Mouse (Mus musculus) lung, embryonic 16.5 days (tissue): ENCODE data around the gene Vars. TPM values are rescaled to one million over a fixed set of nuclear protein-coding genes. Genes with fewer than 3 reads are reported as not detected.

Experiments used
- ATAC-seq: fragments of 200-750 bp; cut with Nextera tagmentation; 2 replicates; pipeline ENCODE4 v1.8.0; 2017; ENCODE audit warnings: low read depth, mild to moderate bottlenecking, moderate library complexity
- H3K27ac ChIP-seq: fragments of 300-500 bp; sonication (generic); 2 replicates; pipeline ENCODE4 v1.5.1; 2014; ENCODE audit warnings: mild to moderate bottlenecking, control low read depth, low read length
- H3K27me3 ChIP-seq: fragments of 300-500 bp; sonication (generic); 2 replicates; pipeline ENCODE4 v1.6.1; 2014; ENCODE audit warnings: low read depth, low read length, mixed read lengths; ENCODE audit not compliant: control insufficient read depth, insufficient read depth
- H3K36me3 ChIP-seq: fragments of 300-500 bp; sonication (generic); 2 replicates; pipeline ENCODE4 v1.6.1; 2014; ENCODE audit warnings: low read length; ENCODE audit not compliant: control insufficient read depth, insufficient read depth
- H3K4me1 ChIP-seq: fragments of 300-500 bp; sonication (generic); replicated peaks from 2 replicates; pipeline ENCODE4 v1.6.1; 2014; ENCODE audit warnings: low read length, mixed read lengths; ENCODE audit not compliant: control insufficient read depth, insufficient read depth
- H3K4me2 ChIP-seq: fragments of 300-500 bp; sonication (generic); 2 replicates; pipeline ENCODE4 v1.6.1; 2014; ENCODE audit warnings: low read depth, low read length, control low read depth
- H3K4me3 ChIP-seq: fragments of 300-500 bp; sonication (generic); 2 replicates; pipeline ENCODE4 v1.5.1; 2014; ENCODE audit warnings: mild to moderate bottlenecking, low read length, control low read depth
- H3K9ac ChIP-seq: fragments of 300-500 bp; sonication (generic); 2 replicates; pipeline ENCODE4 v1.6.1; 2014; ENCODE audit warnings: low read length, control low read depth
- H3K9me3 ChIP-seq: fragments of 300-500 bp; sonication (generic); 2 replicates; pipeline ENCODE4 v1.6.1; 2016; ENCODE audit warnings: low read length; ENCODE audit not compliant: control insufficient read depth
- WGBS: fragments of 180-500 bp; shearing (Covaris S2); extraction: QIAGEN DNeasy Blood & Tissue Kit; methylation state at CpG from one replicate; pipeline ENCODE4 v1.1.7; 2014; 5-methylcytosine and 5-hydroxymethylcytosine counted together
- polyA plus RNA-seq: library from polyadenylated mRNA; unstranded; fragments of >200 nt; fragmentation: Nextera tagmentation; extraction: Ambion mirVana; gene quantifications from 2 replicates; pipeline ENCODE4 v1.2.1, GENCODE M21; 2015

Vars gene
- polyA plus RNA-seq, 1 experiment from 2014 or later: 88.0 TPM

- no peak overlapping the region for H3K4me3 ChIP-seq
- H3K9ac ChIP-seq: no peak overlapping the region
- ATAC-seq: no peak
- no peaks in the 10 kb centered on the region for H3K27me3 ChIP-seq
- H3K36me3 ChIP-seq: peaks cover 11% of the 10 kb centered on the region
- peaks cover under 1% of the 10 kb centered on the region; the same call in 1 of the 2 replicates for H3K4me1 ChIP-seq
- WGBS: 80% methylated on average over 11 of the region's 11 CpGs
- no peak overlapping the region for H3K27ac ChIP-seq
- no peaks in the 10 kb centered on the region for H3K9me3 ChIP-seq
- no peak overlapping the region for H3K4me2 ChIP-seq
Observed at GRCm38 (mm10) chr17:35019894-35020293, 19.1 kb downstream of the Vars start.

- 82% methylated on average over 8 of the region's 8 CpGs for WGBS
- Histone ChIP-seq H3K4me3 (no peak overlapping the region), H3K9me3 (no peaks in the 10 kb centered on the region), H3K4me1 (peaks cover 2% of the 10 kb centered on the region; the same call in 1 of the 2 replicates), H3K27ac (no peak overlapping the region), H3K36me3 (peaks cover 6% of the 10 kb centered on the region; the same call in 1 of the 2 replicates), H3K9ac (no peak overlapping the region), H3K27me3 (no peaks in the 10 kb centered on the region), H3K4me2 (no peak overlapping the region)
- ATAC-seq: no peak
Observed at GRCm38 (mm10) chr17:35020551-35020950, 19.8 kb downstream of the Vars start.

GRCm38 (mm10) chr17:35021163-35021808, 20.5 kb downstream of the Vars start:
- H3K9me3 ChIP-seq: no peaks in the 10 kb centered on the region
- H3K4me1 ChIP-seq: peaks cover 2% of the 10 kb centered on the region; the same call in 1 of the 2 replicates
- no peak overlapping the region for H3K4me3 ChIP-seq
- H3K9ac ChIP-seq: no peak overlapping the region
- H3K36me3 ChIP-seq: peaks cover under 1% of the 10 kb centered on the region; the same call in 1 of the 2 replicates
- H3K27ac ChIP-seq: peak overlapping the region; percentile 78
- WGBS: 11% methylated on average over 17 of the region's 17 CpGs
- H3K27me3 ChIP-seq: no peaks in the 10 kb centered on the region
- no peak overlapping the region for H3K4me2 ChIP-seq
- peak; percentile 59 for ATAC-seq

GRCm38 (mm10) chr17:35021842-35022477, 21.2 kb downstream of the Vars start:
- H3K9ac ChIP-seq: 0 out of 2 replicates have a peak overlapping the region, but pooled peaks have one; percentile 14
- WGBS: 36% methylated on average over 6 of the region's 6 CpGs
- H3K27ac ChIP-seq: peak overlapping the region; percentile 78
- no peaks in the 10 kb centered on the region for H3K9me3 ChIP-seq
- H3K4me2 ChIP-seq: no peak overlapping the region
- H3K4me1 ChIP-seq: peaks cover 2% of the 10 kb centered on the region; the same call in 1 of the 2 replicates
- no peaks in the 10 kb centered on the region for H3K27me3 ChIP-seq
- H3K36me3 ChIP-seq: no peaks in the 10 kb centered on the region
- H3K4me3 ChIP-seq: no peak overlapping the region
- peak; percentile 37 for ATAC-seq

GRCm38 (mm10) chr17:35022541-35023060, 21.8 kb downstream of the Vars start:
- H3K9ac ChIP-seq: no peak overlapping the region
- no peaks in the 10 kb centered on the region for H3K9me3 ChIP-seq
- H3K27me3 ChIP-seq: no peaks in the 10 kb centered on the region
- ATAC-seq: no peak
- no peaks in the 10 kb centered on the region for H3K36me3 ChIP-seq
- H3K4me1 ChIP-seq: peaks cover 6% of the 10 kb centered on the region
- 86% methylated on average over 8 of the region's 8 CpGs for WGBS
- H3K4me2 ChIP-seq: no peak overlapping the region
- H3K4me3 ChIP-seq: no peak overlapping the region
- peak overlapping the region; percentile 78 for H3K27ac ChIP-seq

GRCm38 (mm10) chr17:35023221-35023620, 22.4 kb downstream of the Vars start:
- peaks cover 6% of the 10 kb centered on the region for H3K4me1 ChIP-seq
- H3K27me3 ChIP-seq: no peaks in the 10 kb centered on the region
- no peak for ATAC-seq
- H3K36me3 ChIP-seq: no peaks in the 10 kb centered on the region
- WGBS: 81% methylated on average over 5 of the region's 5 CpGs
- H3K9me3 ChIP-seq: no peaks in the 10 kb centered on the region
- no peak overlapping the region for H3K9ac ChIP-seq
- H3K4me2 ChIP-seq: no peak overlapping the region
- H3K4me3 ChIP-seq: no peak overlapping the region
- H3K27ac ChIP-seq: no peak overlapping the region

GRCm38 (mm10) chr17:35023756-35024155, 23.0 kb downstream of the Vars start:
- H3K9ac ChIP-seq: no peak overlapping the region; the same call in 1 of the 2 replicates
- 71% methylated on average over 4 of the region's 4 CpGs for WGBS

GRCm38 (mm10) chr17:35024261-35024660, 23.5 kb downstream of the Vars start:
- no peaks in the 10 kb centered on the region for H3K36me3 ChIP-seq
- no peak overlapping the region for H3K4me3 ChIP-seq
- H3K9ac ChIP-seq: peak overlapping the region; percentile 24; the same call in 1 of the 2 replicates
- H3K4me1 ChIP-seq: peaks cover 6% of the 10 kb centered on the region
- H3K27me3 ChIP-seq: no peaks in the 10 kb centered on the region
- no peak overlapping the region for H3K4me2 ChIP-seq
- no peaks in the 10 kb centered on the region for H3K9me3 ChIP-seq
- no peak overlapping the region for H3K27ac ChIP-seq
- 55% methylated on average over 13 of the region's 13 CpGs for WGBS
- no peak for ATAC-seq

More at GRCm38 (mm10) chr17:35023756-35024155, 23.0 kb downstream of the Vars start:
- no peak overlapping the region for H3K27ac ChIP-seq
- no peak overlapping the region for H3K4me2 ChIP-seq
- H3K4me3 ChIP-seq: no peak overlapping the region
- no peaks in the 10 kb centered on the region for H3K36me3 ChIP-seq
- no peaks in the 10 kb centered on the region for H3K9me3 ChIP-seq
- ATAC-seq: no peak
- no peaks in the 10 kb centered on the region for H3K27me3 ChIP-seq
- peaks cover 6% of the 10 kb centered on the region for H3K4me1 ChIP-seq

GRCm38 (mm10) chr17:35024691-35025488, 24.1 kb downstream of the Vars start:
- 42% methylated on average over 8 of the region's 10 CpGs for WGBS
- Histone ChIP-seq H3K9ac (no peak overlapping the region), H3K27me3 (no peaks in the 10 kb centered on the region), H3K4me3 (no peak overlapping the region), H3K27ac (no peak overlapping the region), H3K4me1 (peaks cover 6% of the 10 kb centered on the region), H3K36me3 (no peaks in the 10 kb centered on the region), H3K9me3 (no peaks in the 10 kb centered on the region), H3K4me2 (no peak overlapping the region)
- no peak for ATAC-seq
